Mouse (Mus musculus): ENCODE data around the gene Etl4. TPM values are rescaled to one million over a fixed set of nuclear protein-coding genes. Genes with fewer than 3 reads are reported as not detected.

Gene Etl4
- polyA plus RNA-seq, 1 experiment, result 7.4 TPM

DNA sequence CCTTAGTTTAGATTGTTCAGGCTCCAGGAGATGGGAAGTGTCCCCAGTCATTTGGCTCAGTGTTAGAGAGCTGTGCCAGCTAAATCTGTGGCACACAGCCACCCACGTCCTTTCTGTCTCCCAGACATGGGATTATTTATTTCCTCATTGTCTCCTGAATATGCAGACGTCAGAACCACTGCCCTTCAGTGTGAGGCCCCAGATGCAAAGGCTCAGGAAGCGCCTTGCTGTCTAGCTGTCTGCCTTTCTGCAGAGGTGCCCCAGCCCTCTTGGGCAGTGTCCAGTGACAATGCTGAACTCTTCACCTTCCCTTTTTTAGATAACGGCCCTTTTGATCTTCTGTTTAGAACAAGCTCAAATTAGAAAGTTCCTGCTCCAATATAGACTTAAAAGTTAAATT is 740.2 kb downstream of the Etl4 start:
- Histone ChIP-seq H3K27me3 (ENCODE audit: control insufficient read depth, insufficient read depth, insufficient read length) (no peaks in the 10 kb centered on the region), H3K4me2 (ENCODE audit: low read depth) (no peak overlapping the region), H3ac (ENCODE audit: control insufficient read depth, insufficient read length) (no peak overlapping the region), H3K79me2 (ENCODE audit: control insufficient read depth, insufficient read depth) (no peaks in the 10 kb centered on the region), H3K4me3 (no peak overlapping the region), H3K36me3 (ENCODE audit: control insufficient read depth, insufficient read depth) (no peaks in the 10 kb centered on the region)
- TF ChIP-seq POLR2AphosphoS2 (IDR thresholded peaks at IDR 0.05; ENCODE audit: insufficient read length, low read depth), result no peak
- TF ChIP-seq REST (IDR thresholded peaks at IDR 0.05; ENCODE audit: insufficient read depth, insufficient read length), result no peak
- no peak for TF ChIP-seq MYOG (IDR thresholded peaks at IDR 0.05; ENCODE audit: control insufficient read depth in 1 of 3, insufficient read depth in 1 of 3, insufficient read length in 2 of 3, low read depth in 2 of 3)
- no peak for TF ChIP-seq E2F4 (IDR thresholded peaks at IDR 0.05; ENCODE audit: insufficient read depth)
- no peak for TF ChIP-seq TCF12 (IDR thresholded peaks at IDR 0.05; ENCODE audit: insufficient read depth, poor library complexity, severe bottlenecking)
- no peak for TF ChIP-seq CEBPB (IDR thresholded peaks at IDR 0.05; ENCODE audit: insufficient read depth, poor library complexity, severe bottlenecking)
- TF ChIP-seq MAX (IDR thresholded peaks at IDR 0.05; ENCODE audit: low read depth), result no peak
- TF ChIP-seq MYOD1 (IDR thresholded peaks at IDR 0.05; ENCODE audit: control insufficient read depth in 1 of 3, insufficient read length in 2 of 3, low read depth in 2 of 3), result no peak
- no peak for TF ChIP-seq TCF3 (IDR thresholded peaks at IDR 0.05; ENCODE audit: insufficient read length, low read depth)
- no peak for TF ChIP-seq USF1 (IDR thresholded peaks at IDR 0.05; ENCODE audit: low read depth)

- Histone ChIP-seq H3K4me3 (no peak overlapping the region), H3K36me3 (ENCODE audit: control insufficient read depth, insufficient read depth) (no peaks in the 10 kb centered on the region), H3ac (ENCODE audit: control insufficient read depth, insufficient read length) (no peak overlapping the region), H3K79me2 (ENCODE audit: control insufficient read depth, insufficient read depth) (no peaks in the 10 kb centered on the region), H3K27me3 (ENCODE audit: control insufficient read depth, insufficient read depth, insufficient read length) (no peaks in the 10 kb centered on the region), H3K4me2 (ENCODE audit: low read depth) (no peak overlapping the region)
- TF ChIP-seq SRF (IDR thresholded peaks at IDR 0.05; ENCODE audit: control insufficient read depth, insufficient read length, low read depth) (no peak), POLR2A (IDR thresholded peaks at IDR 0.05; ENCODE audit: insufficient read length, low read depth) (no peak), E2F4 (IDR thresholded peaks at IDR 0.05; ENCODE audit: insufficient read depth) (no peak), POLR2AphosphoS2 (IDR thresholded peaks at IDR 0.05; ENCODE audit: insufficient read length, low read depth) (no peak), REST (IDR thresholded peaks at IDR 0.05; ENCODE audit: insufficient read depth, insufficient read length) (no peak), USF1 (IDR thresholded peaks at IDR 0.05; ENCODE audit: low read depth) (no peak), TCF12 (IDR thresholded peaks at IDR 0.05; ENCODE audit: insufficient read depth, poor library complexity, severe bottlenecking) (no peak)
Measured at GRCm38 (mm10) chr2:20653116-20653515, 743.5 kb downstream of the Etl4 start.

DNA sequence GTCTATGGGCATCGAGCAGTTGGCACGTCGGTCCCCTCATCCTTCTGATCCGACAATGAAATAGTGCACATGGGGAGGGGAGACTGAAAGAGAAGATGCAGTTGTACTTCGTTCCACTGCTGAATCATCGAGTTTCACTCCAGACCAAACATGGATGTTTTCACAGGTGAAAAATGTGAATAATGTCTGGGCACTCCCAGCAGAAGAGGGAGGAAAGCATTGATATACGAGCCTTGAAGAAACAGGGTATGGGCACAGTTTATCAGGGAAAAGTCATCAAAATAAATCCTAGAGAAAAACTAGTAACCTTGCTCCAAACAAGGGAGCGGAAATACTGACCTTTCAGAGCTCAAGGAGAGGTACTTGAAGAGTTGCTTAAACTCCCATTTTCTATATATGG is 744.5 kb downstream of the Etl4 start:
- Histone ChIP-seq H3K4me3 (no peak overlapping the region), H3ac (ENCODE audit: control insufficient read depth, insufficient read length) (no peak overlapping the region), H3K79me2 (ENCODE audit: control insufficient read depth, insufficient read depth) (no peaks in the 10 kb centered on the region), H3K4me2 (ENCODE audit: low read depth) (no peak overlapping the region), H3K27me3 (ENCODE audit: control insufficient read depth, insufficient read depth, insufficient read length) (no peaks in the 10 kb centered on the region), H3K36me3 (ENCODE audit: control insufficient read depth, insufficient read depth) (no peaks in the 10 kb centered on the region)
- TF ChIP-seq POLR2A (IDR thresholded peaks at IDR 0.05; ENCODE audit: insufficient read length, low read depth), result no peak
- no peak for TF ChIP-seq MYOG (IDR thresholded peaks at IDR 0.05; ENCODE audit: control insufficient read depth in 1 of 3, insufficient read depth in 1 of 3, insufficient read length in 2 of 3, low read depth in 2 of 3)
- TF ChIP-seq POLR2AphosphoS2 (IDR thresholded peaks at IDR 0.05; ENCODE audit: insufficient read length, low read depth), result no peak
- no peak for TF ChIP-seq TCF12 (IDR thresholded peaks at IDR 0.05; ENCODE audit: insufficient read depth, poor library complexity, severe bottlenecking)
- no peak for TF ChIP-seq MAX (IDR thresholded peaks at IDR 0.05; ENCODE audit: low read depth)
- no peak for TF ChIP-seq E2F4 (IDR thresholded peaks at IDR 0.05; ENCODE audit: insufficient read depth)
- no peak for TF ChIP-seq MYOD1 (IDR thresholded peaks at IDR 0.05; ENCODE audit: control insufficient read depth in 1 of 3, insufficient read length in 2 of 3, low read depth in 2 of 3)
- TF ChIP-seq TCF3 (IDR thresholded peaks at IDR 0.05; ENCODE audit: insufficient read length, low read depth), result no peak
- no peak for TF ChIP-seq USF1 (IDR thresholded peaks at IDR 0.05; ENCODE audit: low read depth)
- TF ChIP-seq REST (IDR thresholded peaks at IDR 0.05; ENCODE audit: insufficient read depth, insufficient read length), result no peak
- TF ChIP-seq SRF (IDR thresholded peaks at IDR 0.05; ENCODE audit: control insufficient read depth, insufficient read length, low read depth), result no peak
- TF ChIP-seq CEBPB (IDR thresholded peaks at IDR 0.05; ENCODE audit: insufficient read depth, poor library complexity, severe bottlenecking), result no peak

GRCm38 (mm10) chr2:20654598-20655340 is 745.2 kb downstream of the Etl4 start:
- TF ChIP-seq MYOD1 (IDR thresholded peaks at IDR 0.05; ENCODE audit: control insufficient read depth in 1 of 3, insufficient read length in 2 of 3, low read depth in 2 of 3), result no peak
- TF ChIP-seq REST (IDR thresholded peaks at IDR 0.05; ENCODE audit: insufficient read depth, insufficient read length), result no peak
- TF ChIP-seq E2F4 (IDR thresholded peaks at IDR 0.05; ENCODE audit: insufficient read depth), result no peak
- no peak for TF ChIP-seq USF1 (IDR thresholded peaks at IDR 0.05; ENCODE audit: low read depth)
- no peak for TF ChIP-seq MAX (IDR thresholded peaks at IDR 0.05; ENCODE audit: low read depth)
- TF ChIP-seq CEBPB (IDR thresholded peaks at IDR 0.05; ENCODE audit: insufficient read depth, poor library complexity, severe bottlenecking), result no peak
- TF ChIP-seq POLR2A (IDR thresholded peaks at IDR 0.05; ENCODE audit: insufficient read length, low read depth), result no peak
- TF ChIP-seq MYOG (IDR thresholded peaks at IDR 0.05; ENCODE audit: control insufficient read depth in 1 of 3, insufficient read depth in 1 of 3, insufficient read length in 2 of 3, low read depth in 2 of 3), result no peak
- TF ChIP-seq TCF12 (IDR thresholded peaks at IDR 0.05; ENCODE audit: insufficient read depth, poor library complexity, severe bottlenecking), result no peak
- TF ChIP-seq SRF (IDR thresholded peaks at IDR 0.05; ENCODE audit: control insufficient read depth, insufficient read length, low read depth), result no peak
- TF ChIP-seq TCF3 (IDR thresholded peaks at IDR 0.05; ENCODE audit: insufficient read length, low read depth), result no peak
- Histone ChIP-seq H3K27me3 (ENCODE audit: control insufficient read depth, insufficient read depth, insufficient read length) (no peaks in the 10 kb centered on the region), H3K79me2 (ENCODE audit: control insufficient read depth, insufficient read depth) (no peaks in the 10 kb centered on the region), H3K36me3 (ENCODE audit: control insufficient read depth, insufficient read depth) (no peaks in the 10 kb centered on the region), H3K4me3 (no peak overlapping the region), H3ac (ENCODE audit: control insufficient read depth, insufficient read length) (no peak overlapping the region), H3K4me2 (ENCODE audit: low read depth) (no peak overlapping the region)

Measured in myocyte (in vitro differentiated cells).